Mouse (Mus musculus) hindbrain, embryonic 10.5 days (tissue): ENCODE measurements around the gene Mcts1. TPM values are rescaled to one million over a fixed set of nuclear protein-coding genes. Genes with fewer than 3 reads are reported as not detected.

Experiments used
- polyA plus RNA-seq: library from polyadenylated mRNA; unstranded; fragments of >200 nt; fragmentation: Nextera tagmentation; extraction: Ambion mirVana; gene quantifications from 2 replicates; pipeline ENCODE4 v1.2.1, GENCODE M21; 2016

The Mcts1 gene
- polyA plus RNA-seq, 1 experiment from 2014 or later: 106 TPM

Other genes with a start within 250 kb of the Mcts1 start
- gene Lamp2, start 144.1 kb upstream of the Mcts1 start, polyA plus RNA-seq: 67.9 and 71.2 TPM in 2 replicates
- gene Cul4b, start 24.4 kb upstream of the Mcts1 start, polyA plus RNA-seq: 28.3 and 37.2 TPM in 2 replicates
- 20.2 and 22.2 TPM in 2 replicates for gene C1galt1c1, start 34.5 kb downstream of the Mcts1 start, polyA plus RNA-seq
- not detected in 2 replicates for gene 6030498E09Rik, start 172.1 kb downstream of the Mcts1 start, polyA plus RNA-seq